ENCODE assay signal across 8 mouse cellular contexts in the genomic region with DNA sequence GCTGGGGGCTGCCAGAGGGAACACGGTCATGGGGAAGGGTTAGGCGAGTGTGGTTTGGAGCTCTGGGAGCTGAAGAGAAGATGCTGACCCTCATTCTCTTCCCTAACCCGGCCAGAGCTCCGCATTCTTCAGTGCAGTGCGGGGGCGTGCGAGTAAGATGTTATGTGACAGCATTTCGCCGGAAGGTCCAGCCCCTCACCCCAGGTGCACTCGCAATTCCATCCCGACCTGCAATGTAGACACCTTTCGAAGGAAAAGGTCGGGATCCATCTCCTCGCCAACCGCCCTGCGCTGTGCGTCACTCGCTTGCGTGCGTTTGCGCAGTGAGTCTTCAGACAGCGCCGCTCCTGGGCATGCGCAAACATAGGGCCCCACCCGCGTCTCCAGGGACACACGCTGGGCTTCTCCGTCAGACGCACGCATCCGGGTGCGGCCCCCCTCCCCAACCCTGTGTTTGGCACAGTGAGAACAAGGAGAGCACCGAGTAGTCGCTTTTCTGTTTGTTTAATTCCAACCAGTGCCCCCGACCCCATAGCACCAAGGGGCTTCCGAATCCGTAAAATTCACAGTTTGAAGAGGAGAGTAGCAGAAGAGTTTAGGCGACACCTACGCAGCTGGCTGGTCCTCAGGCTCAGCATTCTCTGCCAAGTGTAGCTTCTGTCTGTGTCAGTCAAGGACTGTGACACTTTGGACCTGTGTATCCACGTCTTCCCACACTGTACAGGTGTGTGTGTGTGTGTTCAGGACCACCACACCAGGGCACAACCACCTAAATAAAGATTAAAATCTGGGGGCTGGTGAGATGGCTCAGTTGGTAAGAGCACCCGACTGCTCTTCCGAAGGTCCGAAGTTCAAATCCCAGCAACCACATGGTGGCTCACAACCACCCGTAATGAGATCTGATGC. TPM values are rescaled to one million over a fixed set of nuclear protein-coding genes. Genes with fewer than 3 reads are reported as not detected.
DNase-seq lines count a peak whose midpoint lies in the region; ATAC-seq and TF ChIP-seq lines count a peak whose summit lies in the region.

A gene (minus strand): TSS at position 314 of the 906 bp plus-strand sequence.

- peak within 1 kb of the TSS; percentile 50 for H3K4me3 ChIP-seq in hindbrain, embryonic 16.5 days (ENCODE audit: low read length)
- peak within 1 kb of the TSS; percentile 73 for H3K4me3 ChIP-seq in left cerebral cortex, adult 2 months

- intact Hi-C loops in left cerebral cortex, adult 2 months (cut with DNase I) = no loop called here

- H3K4me1 ChIP-seq in hindbrain, embryonic 16.5 days (ENCODE audit: control insufficient read depth, insufficient read depth, low read depth, low read length) = peaks cover 31% of the 10 kb centered on the region

- H3K4me2 ChIP-seq in hindbrain, embryonic 16.5 days (ENCODE audit: low read length) = peak within 1 kb of the TSS; percentile 69

- 5% methylated on average over 43 of the region's 44 CpGs for WGBS in hindbrain, embryonic 16.5 days

- peak within 1 kb of the TSS; percentile 83 for H3K27ac ChIP-seq in hindbrain, embryonic 16.5 days (ENCODE audit: low read depth, low read length)
- peak within 1 kb of the TSS; percentile 99 for H3K27ac ChIP-seq in left cerebral cortex, adult 2 months

- peak within 1 kb of the TSS; percentile 77 for H3K9ac ChIP-seq in hindbrain, embryonic 16.5 days (ENCODE audit: low read depth, low read length)

- peaks cover 4% of the 10 kb centered on the region; the same call in 1 of the 2 replicates for H3K36me3 ChIP-seq in hindbrain, embryonic 16.5 days (ENCODE audit: control insufficient read depth, insufficient read depth, low read length)

- ATAC-seq in hindbrain, embryonic 16.5 days = peak; percentile 92
- ATAC-seq in megakaryocyte, adult 5-6 weeks (ENCODE audit: poor library complexity, severe bottlenecking) = peak; percentile 96

- DNase-seq in T-cell, adult 2 months (ENCODE audit: low spot score) = peak; percentile 95
- DNase-seq in cerebellum, postnatal 36 days = peak; percentile 96
- peak; percentile 97 for DNase-seq in gastrocnemius, adult 18-20 months (ENCODE audit: low spot score)
- peak; percentile 96 to 97 for DNase-seq in left cerebral cortex, adult 2 months (ENCODE audit: extremely low spot score in 1 of 2, low spot score in 2 of 2)
- DNase-seq in right cerebral cortex, adult 2 months (ENCODE audit: low spot score in 2 of 2) = peak; percentile 97
- peak; percentile 97 for DNase-seq in urinary bladder, postnatal 14 days (ENCODE audit: low spot score)

- TF ChIP-seq CTCF in left cerebral cortex, adult 2 months (IDR thresholded peaks at IDR 0.05) = no peak

- H3K27me3 ChIP-seq in hindbrain, embryonic 16.5 days (replicated peaks; ENCODE audit: control insufficient read depth, insufficient read depth, low read length) = no peaks in the 10 kb centered on the region

- H3K9me3 ChIP-seq in hindbrain, embryonic 16.5 days (ENCODE audit: control insufficient read depth, low read length) = no peaks in the 10 kb centered on the region

RNA-seq across cellular contexts. Expression of the gene that starts here (rescaled TPM):
- total RNA-seq in gastrocnemius, adult 18-20 months (2021) = 1 to 10 TPM; 7.4 to 8.8 TPM
- polyA plus RNA-seq in hindbrain, embryonic 16.5 days (2015; fragmentation: Nextera tagmentation; extraction: Ambion mirVana) = 27.6 and 33.4 TPM in 2 replicates
- total RNA-seq in left cerebral cortex, adult 2 months (2021) = 10 to 100 TPM; 30.1 to 34.8 TPM
- total RNA-seq in megakaryocyte, adult 5-6 weeks (2015) = 14.3 and 16.6 TPM in 2 replicates
- total RNA-seq in megakaryocyte, adult 5-6 weeks (2017) = 6.4 and 7.4 TPM in 2 replicates

Comparison
In these comparisons a context has a peak if more than half of its experiments do, and no peak if none do; other contexts are left out.
1. Peak in every context shown above with its lines: DNase-seq, ATAC-seq, H3K4me3 ChIP-seq and H3K27ac ChIP-seq.